ENCODE assay signal across 16 mouse cellular contexts in the genomic region with DNA sequence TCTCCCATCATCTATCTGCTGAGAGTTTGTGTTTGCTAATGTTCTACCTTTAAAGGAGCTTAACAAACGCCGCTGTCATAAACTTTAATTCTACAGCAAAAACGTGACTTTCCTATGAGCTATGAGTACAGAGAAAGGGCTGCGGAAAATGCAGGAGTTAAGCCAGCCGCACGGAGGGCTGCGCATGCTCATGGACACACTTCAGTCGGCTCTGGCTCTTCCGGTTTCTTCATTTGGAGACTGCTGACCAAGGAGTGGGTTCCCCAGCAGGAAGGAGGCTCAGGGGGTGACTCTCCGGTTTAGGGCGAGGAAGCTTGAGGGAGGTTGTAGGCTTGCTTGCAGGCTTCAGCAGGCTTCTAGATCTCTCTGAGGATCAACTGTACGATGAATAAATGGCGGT. TPM values are rescaled to one million over a fixed set of nuclear protein-coding genes. Genes with fewer than 3 reads are reported as not detected.
"Had no signal": no experiment of that assay in that cellular context is flagged by ENCODE, and none has a peak within 500 bp of the region (broad histone marks: within the 10 kb centered on the region; RNA-seq: fewer than 3 reads in every experiment).

No protein-coding gene starts in this region.

- H3K36me3 ChIP-seq: limb, embryonic 15.5 days; liver, embryonic 12.5 days; midbrain, embryonic 10.5 days; neural tube, embryonic 13.5 days had no signal

- H3K4me2 ChIP-seq: limb, embryonic 15.5 days; liver, embryonic 12.5 days; lung, embryonic 14.5 days; neural tube, embryonic 13.5 days had no signal

- H3K4me3 ChIP-seq: limb, embryonic 15.5 days; liver, embryonic 12.5 days; midbrain, embryonic 10.5 days; neural tube, embryonic 13.5 days had no signal

- H3K4me1 ChIP-seq: limb, embryonic 15.5 days; liver, embryonic 12.5 days; midbrain, embryonic 10.5 days; neural tube, embryonic 13.5 days had no signal

- H3K9me3 ChIP-seq: limb, embryonic 15.5 days; liver, embryonic 12.5 days; midbrain, embryonic 10.5 days; neural tube, embryonic 13.5 days had no signal

- H3K27me3 ChIP-seq: limb, embryonic 15.5 days; liver, embryonic 12.5 days; neural tube, embryonic 13.5 days had no signal

- DNase-seq: layer of hippocampus, adult 9-11 months; layer of hippocampus, postnatal 36 days; lung, embryonic 14.5 days; lung, postnatal 10 days; lung, postnatal 4 days; right cerebral cortex, postnatal 14 days; thymus, adult 18-20 months; thymus, postnatal 14 days had no signal

- H3K9ac ChIP-seq: limb, embryonic 15.5 days; liver, embryonic 12.5 days; lung, embryonic 14.5 days; neural tube, embryonic 13.5 days had no signal

- ATAC-seq: liver, embryonic 12.5 days; midbrain, embryonic 16.5 days had no signal

- H3K27ac ChIP-seq: limb, embryonic 15.5 days; liver, embryonic 12.5 days; midbrain, embryonic 10.5 days; neural tube, embryonic 13.5 days had no signal

RNA-seq across cellular contexts. Expression of a gene that starts 59.3 kb away (rescaled TPM):
- total RNA-seq: megakaryocyte, adult 5-6 weeks had no signal
- polyA plus RNA-seq: liver, embryonic 12.5 days; liver, embryonic 16.5 days; spleen, adult 2 months had no signal
